Comparison of ENCODE assay signal across 28 mouse cellular contexts in the genomic region with DNA sequence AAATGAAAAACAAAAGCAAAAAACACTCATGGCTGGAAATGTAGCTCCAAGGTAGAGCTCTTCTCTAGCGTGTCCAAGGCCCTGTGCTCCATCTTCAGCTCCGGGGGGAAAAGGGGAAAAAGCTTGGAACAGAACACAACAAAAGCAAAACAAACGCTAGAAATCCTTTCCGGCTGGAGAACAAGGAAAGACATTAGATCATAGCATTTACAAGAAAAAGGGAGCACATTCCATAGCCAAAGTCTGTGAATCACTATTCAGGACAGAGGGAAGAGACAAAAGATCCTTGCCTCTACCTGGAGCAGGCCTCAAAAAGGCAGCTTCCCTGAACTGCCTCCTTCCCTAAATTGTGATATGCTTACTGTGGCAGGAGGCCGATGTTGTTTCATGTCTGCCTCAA. TPM values are rescaled to one million over a fixed set of nuclear protein-coding genes. Genes with fewer than 3 reads are reported as not detected.
"Had no signal": no experiment of that assay in that cellular context is flagged by ENCODE, and none has a peak within 500 bp of the region (broad histone marks: within the 10 kb centered on the region; RNA-seq: fewer than 3 reads in every experiment).

No protein-coding gene starts in this region.

- H3K36me3 ChIP-seq: heart, embryonic 13.5 days; heart, embryonic 15.5 days; hindbrain, embryonic 13.5 days; hindbrain, embryonic 15.5 days; kidney, embryonic 15.5 days; limb, embryonic 13.5 days; limb, embryonic 15.5 days; liver, embryonic 12.5 days had no signal

- DNase-seq: gastrocnemius, postnatal 14 days; gastrocnemius, postnatal 36 days; heart, adult 11 months; heart, adult 2 months; heart, postnatal 14 days; heart, postnatal 36 days; kidney, adult 11 months; kidney, adult 2 months; kidney, adult 9 months; kidney, postnatal 14 days; kidney, postnatal 36 days; layer of hippocampus, adult 9-11 months; layer of hippocampus, postnatal 36 days; left cerebral cortex, postnatal 4 days had no signal

- H3K4me3 ChIP-seq: heart, adult 2 months; heart, embryonic 13.5 days; heart, embryonic 15.5 days; hindbrain, embryonic 13.5 days; hindbrain, embryonic 15.5 days; kidney, embryonic 15.5 days; limb, embryonic 13.5 days; limb, embryonic 15.5 days; liver, embryonic 12.5 days had no signal

- ATAC-seq: hindbrain, postnatal 0 days; intestine, embryonic 16.5 days; liver, embryonic 12.5 days had no signal

- H3K27ac ChIP-seq: heart, adult 2 months; heart, embryonic 13.5 days; heart, embryonic 15.5 days; hindbrain, embryonic 13.5 days; hindbrain, embryonic 15.5 days; hindbrain, postnatal 0 days; kidney, embryonic 15.5 days; kidney, postnatal 0 days; limb, embryonic 13.5 days; limb, embryonic 15.5 days; liver, embryonic 12.5 days had no signal

- H3K4me2 ChIP-seq: heart, embryonic 11.5 days; heart, embryonic 13.5 days; heart, embryonic 15.5 days; hindbrain, embryonic 13.5 days; hindbrain, embryonic 15.5 days; kidney, embryonic 15.5 days; limb, embryonic 13.5 days; limb, embryonic 15.5 days; liver, embryonic 12.5 days had no signal

- H3K9ac ChIP-seq: heart, embryonic 13.5 days; heart, embryonic 15.5 days; hindbrain, embryonic 13.5 days; hindbrain, embryonic 15.5 days; kidney, embryonic 15.5 days; limb, embryonic 13.5 days; limb, embryonic 15.5 days; liver, embryonic 12.5 days had no signal

- H3K4me1 ChIP-seq: heart, embryonic 13.5 days; hindbrain, embryonic 13.5 days; limb, embryonic 13.5 days; limb, embryonic 15.5 days; liver, embryonic 12.5 days had no signal

- H3K9me3 ChIP-seq: heart, embryonic 13.5 days; heart, embryonic 15.5 days; hindbrain, embryonic 13.5 days; hindbrain, embryonic 15.5 days; kidney, embryonic 15.5 days; limb, embryonic 13.5 days; limb, embryonic 15.5 days; liver, embryonic 12.5 days had no signal

RNA-seq across cellular contexts. Expression of a gene that starts 4.4 kb away (rescaled TPM):
- total RNA-seq: gastrocnemius, postnatal 36 days; hematopoietic stem cell, adult 5-6 weeks had no signal
- polyA plus RNA-seq: liver, adult 2 months had no signal
